Mouse (Mus musculus): ENCODE data around the gene Tmprss7.

DNA sequence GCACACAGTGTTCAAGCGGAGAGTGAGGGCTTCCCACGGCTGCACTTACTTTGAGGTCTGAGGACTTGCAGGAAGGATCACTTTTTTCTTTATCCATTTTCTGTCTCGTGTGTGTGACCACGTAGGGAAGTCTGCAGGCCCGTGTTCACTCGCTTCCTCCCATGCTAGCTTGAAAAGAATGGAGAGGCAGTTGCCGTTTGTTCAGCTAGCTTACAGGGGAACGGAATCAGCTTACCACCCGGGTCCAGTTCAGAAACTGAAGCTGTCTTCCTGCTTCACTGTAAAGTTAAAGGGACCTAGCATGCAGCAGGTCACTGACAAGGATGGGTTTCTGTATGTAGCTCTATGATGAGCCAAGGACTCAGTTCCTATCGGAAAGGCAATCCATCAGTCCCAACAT, at the start of gene Tmprss7:
- TF ChIP-seq TAL1 (IDR thresholded peaks at IDR 0.05; ENCODE audit: low read length): no peak
- no peak for TF ChIP-seq GATA1 (IDR thresholded peaks at IDR 0.05; ENCODE audit: low read length)

Data from erythroblast, embryonic 14.5 days (primary cell).